Mouse (Mus musculus) right cerebral cortex, postnatal 4 days (tissue): ENCODE measurements at regions not wholly inside any gene's neighbourhood (a gene's known extent, or its start where the extent isn't known, plus 50 kb on each side); places are given as distances from the start of the nearest gene placed in this dataset.
A peak's percentile ranks its signal among the peaks of the same experiment; 100 is the strongest.

Experiments
- DNase-seq: peaks from one replicate; pipeline ENCODE4 v3.0.0-alpha.2; 2022

GRCm38 (mm10) chr1:121178611-121179245, 153.7 kb downstream of the Insig2 start:
- DNase-seq = no peak

- peak; percentile 80 for DNase-seq
These were observed 151.9 kb downstream of the Insig2 start for GRCm38 (mm10) chr1:121180273-121181030.

- DNase-seq = no peak
These were observed 143.5 kb downstream of the Insig2 start for GRCm38 (mm10) chr1:121188895-121189294.

GRCm38 (mm10) chr1:121194800-121195199, 137.6 kb downstream of the Insig2 start:
- DNase-seq = no peak

GRCm38 (mm10) chr1:121215843-121216242, 116.5 kb downstream of the Insig2 start:
- peak; percentile 5 for DNase-seq

- no peak for DNase-seq
These were observed 108.1 kb downstream of the Insig2 start for GRCm38 (mm10) chr1:121224250-121224649.

GRCm38 (mm10) chr1:121226466-121227232, 105.7 kb downstream of the Insig2 start:
- no peak for DNase-seq

GRCm38 (mm10) chr1:121227233-121227594, 105.2 kb downstream of the Insig2 start:
- no peak for DNase-seq

- DNase-seq = no peak
These were observed 88.8 kb downstream of the Insig2 start for GRCm38 (mm10) chr1:121243576-121243975.

- no peak for DNase-seq
These were observed 84.8 kb downstream of the Insig2 start for GRCm38 (mm10) chr1:121247556-121247955.

GRCm38 (mm10) chr1:121249081-121249480, 83.3 kb downstream of the Insig2 start:
- DNase-seq = no peak

GRCm38 (mm10) chr1:121250686-121251085, 81.7 kb downstream of the Insig2 start:
- DNase-seq = no peak

- no peak for DNase-seq
These were observed 80.3 kb downstream of the Insig2 start for GRCm38 (mm10) chr1:121252056-121252455.

GRCm38 (mm10) chr1:121254196-121254595, 78.2 kb downstream of the Insig2 start:
- no peak for DNase-seq
